Mouse (Mus musculus): ENCODE measurements at regions not wholly inside any gene's neighbourhood (a gene's known extent, or its start where the extent isn't known, plus 50 kb on each side); places are given as distances from the start of the nearest gene placed in this dataset.

GRCm38 (mm10) chr16:71243480-71243879 is 929.7 kb downstream of the Gbe1 start:
- TF ChIP-seq CTCF (IDR thresholded peaks at IDR 0.05; ENCODE audit: low read depth, low read length) = no peak
- no peak for TF ChIP-seq POLR2A (IDR thresholded peaks at IDR 0.05; ENCODE audit: extremely low read depth, insufficient read depth, low read length)
